Mouse (Mus musculus): ENCODE results near the gene Gimap8.

Gimap8 gene

DNA sequence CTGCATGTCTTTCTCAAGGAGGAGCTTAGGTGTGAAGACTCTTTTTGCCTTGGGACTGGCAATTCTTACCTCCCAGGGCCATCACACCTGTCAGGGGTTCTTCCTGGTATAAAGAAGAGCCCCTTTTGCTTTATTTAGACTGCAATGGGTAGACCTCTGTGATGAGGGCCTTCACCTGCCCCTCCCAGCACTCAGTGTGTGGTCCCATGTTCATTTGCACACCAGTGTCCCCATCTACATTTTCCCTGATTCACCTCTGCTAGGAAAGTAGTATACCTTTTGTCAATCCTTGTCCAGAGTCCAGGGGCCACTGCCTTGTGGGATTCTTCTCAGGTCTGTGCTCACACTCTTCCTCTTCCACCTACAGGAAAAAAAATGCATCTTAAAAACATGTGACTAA, 57.1 kb downstream of the Gimap8 start:
- DNase-seq (ENCODE audit: low spot score in 2 of 2) = no peak

DNA sequence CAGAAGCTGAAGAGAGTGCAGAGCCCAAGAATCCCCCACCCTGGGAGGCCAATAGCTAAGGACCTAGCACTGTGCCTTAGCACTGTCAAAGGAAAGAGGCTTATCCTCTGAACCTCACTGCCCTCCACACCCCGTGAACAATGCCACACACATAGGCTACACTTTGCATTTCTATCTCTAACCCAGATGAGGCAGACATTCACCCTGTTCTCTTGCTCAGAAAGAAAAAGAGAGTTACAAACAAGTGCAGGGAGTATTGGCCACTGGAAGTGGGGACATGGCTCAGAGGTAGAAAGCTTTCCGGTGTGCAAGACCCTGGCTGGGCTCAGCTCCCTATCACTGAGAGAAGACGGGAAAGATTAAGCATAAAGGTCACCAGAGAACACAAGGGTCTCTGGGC, 59.1 kb downstream of the Gimap8 start:
- no peak for DNase-seq (ENCODE audit: low spot score in 2 of 2)

Data from right cerebral cortex, postnatal 36 days (tissue).